Mouse (Mus musculus) embryonic fibroblast, embryonic 13.5 days (primary cell): Measurements from ENCODE around the gene Sfxn5. TPM values are rescaled to one million over a fixed set of nuclear protein-coding genes. Genes with fewer than 3 reads are reported as not detected.
A peak's percentile ranks its signal among the peaks of the same experiment; 100 is the strongest.

Source experiments
- H3K27ac ChIP-seq: 2 replicates; pipeline ENCODE4 v1.5.1; 2012; ENCODE audit warnings: low read length, control low read depth, inconsistent platforms; ENCODE audit not compliant: insufficient read depth
- H3K4me1 ChIP-seq: 2 replicates; pipeline ENCODE4 v1.6.1; 2011; ENCODE audit warnings: low read length; ENCODE audit not compliant: control insufficient read depth, insufficient read depth
- H3K4me3 ChIP-seq: 2 replicates; pipeline ENCODE4 v1.5.1; 2011; ENCODE audit warnings: mild to moderate bottlenecking, control low read depth, low read length; ENCODE audit not compliant: insufficient read depth
- CTCF ChIP-seq: IDR thresholded peaks from 2 replicates; pipeline ENCODE4 v1.5.1; 2011; ENCODE audit warnings: mild to moderate bottlenecking, control low read depth, low read length, moderate library complexity, borderline replicate concordance; ENCODE audit not compliant: insufficient read depth
- POLR2A ChIP-seq: IDR thresholded peaks from 2 replicates; pipeline ENCODE4 v1.6.1; 2011; ENCODE audit warnings: low read depth, mild to moderate bottlenecking, control low read depth, low read length, moderate library complexity
- polyA plus RNA-seq: library from polyadenylated mRNA; stranded (reverse); fragments of >200 nt; gene quantifications from 2 replicates; pipeline ENCODE4 v1.2.4, GENCODE M21; 2011; ENCODE audit warnings: low read depth; ENCODE audit not compliant: missing spikeins, insufficient read length

The Sfxn5 gene
- polyA plus RNA-seq, 1 experiment: 9.7 TPM

- Histone ChIP-seq H3K4me3 (no peak overlapping the region), H3K4me1 (no peaks in the 10 kb centered on the region), H3K27ac (no peak overlapping the region)
- TF ChIP-seq CTCF (no peak), POLR2A (no peak)
These were observed 68.2 kb downstream of the Sfxn5 start for GRCm38 (mm10) chr6:85264982-85265518.

- H3K4me1 ChIP-seq: no peaks in the 10 kb centered on the region
- TF ChIP-seq CTCF (peak; percentile 10; the same call in 1 of the 2 replicates), POLR2A (no peak)
- H3K4me3 ChIP-seq: no peak overlapping the region
- H3K27ac ChIP-seq: no peak overlapping the region
These were observed 70.2 kb downstream of the Sfxn5 start for GRCm38 (mm10) chr6:85262865-85263515.

GRCm38 (mm10) chr6:85259094-85259630, 74.1 kb downstream of the Sfxn5 start:
- no peak overlapping the region for H3K4me3 ChIP-seq
- H3K4me1 ChIP-seq: no peaks in the 10 kb centered on the region
- no peak overlapping the region for H3K27ac ChIP-seq
- TF ChIP-seq POLR2A (no peak), CTCF (no peak)

- Histone ChIP-seq H3K4me3 (no peak overlapping the region), H3K27ac (no peak overlapping the region), H3K4me1 (no peaks in the 10 kb centered on the region)
- TF ChIP-seq CTCF (no peak), POLR2A (no peak)
These were observed 77.6 kb downstream of the Sfxn5 start for GRCm38 (mm10) chr6:85255578-85255977.

- no peak overlapping the region for H3K4me3 ChIP-seq
- no peak for TF ChIP-seq POLR2A
- TF ChIP-seq CTCF: no peak
- no peak overlapping the region for H3K27ac ChIP-seq
- no peaks in the 10 kb centered on the region for H3K4me1 ChIP-seq
These were observed 79.2 kb downstream of the Sfxn5 start for GRCm38 (mm10) chr6:85253994-85254541.

GRCm38 (mm10) chr6:85253275-85253674, 79.9 kb downstream of the Sfxn5 start:
- TF ChIP-seq POLR2A: no peak
- no peak for TF ChIP-seq CTCF
- no peak overlapping the region for H3K4me3 ChIP-seq
- H3K27ac ChIP-seq: no peak overlapping the region
- H3K4me1 ChIP-seq: no peaks in the 10 kb centered on the region

- H3K4me3 ChIP-seq: no peak overlapping the region
- TF ChIP-seq POLR2A (no peak), CTCF (no peak)
- H3K4me1 ChIP-seq: no peaks in the 10 kb centered on the region
- no peak overlapping the region for H3K27ac ChIP-seq
These were observed 80.8 kb downstream of the Sfxn5 start for GRCm38 (mm10) chr6:85252251-85253058.

- TF ChIP-seq CTCF (no peak), POLR2A (no peak)
- no peak overlapping the region for H3K27ac ChIP-seq
- no peaks in the 10 kb centered on the region for H3K4me1 ChIP-seq
- no peak overlapping the region for H3K4me3 ChIP-seq
These were observed 82.4 kb downstream of the Sfxn5 start for GRCm38 (mm10) chr6:85250811-85251241.

GRCm38 (mm10) chr6:85249821-85250220, 83.4 kb downstream of the Sfxn5 start:
- H3K4me1 ChIP-seq: no peaks in the 10 kb centered on the region
- TF ChIP-seq CTCF (no peak), POLR2A (no peak)
- H3K4me3 ChIP-seq: no peak overlapping the region
- no peak overlapping the region for H3K27ac ChIP-seq

- H3K4me1 ChIP-seq: no peaks in the 10 kb centered on the region
- no peak overlapping the region for H3K4me3 ChIP-seq
- H3K27ac ChIP-seq: no peak overlapping the region
- TF ChIP-seq POLR2A (no peak), CTCF (peak; percentile 57; the same call in 1 of the 2 replicates)
These were observed 94.2 kb downstream of the Sfxn5 start for GRCm38 (mm10) chr6:85239044-85239489.
